Mouse (Mus musculus) granulocyte monocyte progenitor cell, adult 5-6 weeks (primary cell): ENCODE data around the gene Slc22a6. TPM values are rescaled to one million over a fixed set of nuclear protein-coding genes. Genes with fewer than 3 reads are reported as not detected.
A peak's percentile ranks its signal among the peaks of the same experiment; 100 is the strongest.

Experiments
- ATAC-seq: replicated peaks from 2 replicates; pipeline ENCODE4 v1.8.0; 2016; ENCODE audit warnings: mild to moderate bottlenecking, moderate TSS enrichment, inconsistent platforms; ENCODE audit not compliant: poor library complexity, severe bottlenecking
- total RNA-seq, 2 experiments: library from RNA; stranded (forward) in 1 of 2; stranded (reverse) in 1 of 2; fragments of 200-712, 200-1000 nt in 1 of 2; fragments of >200 nt in 1 of 2; fragmentation: Nextera tagmentation in 1 of 2; gene quantifications; 2 replicates each; pipeline ENCODE4 v1.2.3; 2014 to 2017

Gene Slc22a6
- total RNA-seq (2014; fragmentation: Nextera tagmentation) (not detected in 2 replicates), total RNA-seq (2017) (not detected in 2 replicates)

DNA sequence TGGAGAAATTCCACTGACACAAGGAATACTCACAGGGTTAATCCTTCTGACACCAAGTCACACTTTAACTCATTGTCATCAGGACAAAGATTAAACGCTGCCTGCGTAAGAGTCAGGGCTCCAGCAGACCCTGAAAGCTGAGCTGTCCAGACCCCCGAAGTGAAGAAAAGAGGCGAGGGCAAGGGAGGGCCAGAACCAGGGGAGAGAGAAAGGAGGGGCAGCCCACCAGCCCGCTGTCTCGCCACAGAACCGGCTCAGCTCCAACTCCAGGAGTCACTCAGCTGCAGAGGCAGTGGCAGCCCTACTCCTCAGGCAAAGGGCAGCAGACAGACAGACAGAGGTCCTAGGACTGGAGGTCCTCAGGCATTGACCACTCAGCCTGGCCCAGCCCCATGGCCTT lies at the start of gene Slc22a6:
TSS of gene Slc22a6 (plus strand) at position 136 of the 400 bp plus-strand sequence.
- ATAC-seq, result no peak

DNA sequence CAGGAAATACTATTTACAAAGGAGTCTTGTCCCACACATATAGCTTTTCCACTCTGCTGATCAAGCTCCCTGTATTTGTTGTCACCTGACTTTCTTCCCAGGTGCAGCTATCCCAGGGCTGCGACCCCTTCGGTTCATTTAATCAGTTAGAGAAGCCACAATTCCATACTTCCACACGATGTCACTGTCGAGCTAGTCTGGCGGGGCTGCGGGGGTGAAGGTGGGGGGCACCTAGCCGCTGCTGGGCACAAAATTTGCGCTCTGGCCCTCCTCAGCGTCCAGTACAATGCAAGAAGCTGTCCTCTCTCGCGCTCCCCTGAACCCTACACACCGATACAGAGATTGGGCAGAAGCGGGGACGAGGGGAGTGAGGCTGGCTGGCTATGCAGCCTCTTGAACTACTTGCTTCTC lies 48.4 kb upstream of the Slc22a6 start:
- ATAC-seq, result peak; percentile 67

DNA sequence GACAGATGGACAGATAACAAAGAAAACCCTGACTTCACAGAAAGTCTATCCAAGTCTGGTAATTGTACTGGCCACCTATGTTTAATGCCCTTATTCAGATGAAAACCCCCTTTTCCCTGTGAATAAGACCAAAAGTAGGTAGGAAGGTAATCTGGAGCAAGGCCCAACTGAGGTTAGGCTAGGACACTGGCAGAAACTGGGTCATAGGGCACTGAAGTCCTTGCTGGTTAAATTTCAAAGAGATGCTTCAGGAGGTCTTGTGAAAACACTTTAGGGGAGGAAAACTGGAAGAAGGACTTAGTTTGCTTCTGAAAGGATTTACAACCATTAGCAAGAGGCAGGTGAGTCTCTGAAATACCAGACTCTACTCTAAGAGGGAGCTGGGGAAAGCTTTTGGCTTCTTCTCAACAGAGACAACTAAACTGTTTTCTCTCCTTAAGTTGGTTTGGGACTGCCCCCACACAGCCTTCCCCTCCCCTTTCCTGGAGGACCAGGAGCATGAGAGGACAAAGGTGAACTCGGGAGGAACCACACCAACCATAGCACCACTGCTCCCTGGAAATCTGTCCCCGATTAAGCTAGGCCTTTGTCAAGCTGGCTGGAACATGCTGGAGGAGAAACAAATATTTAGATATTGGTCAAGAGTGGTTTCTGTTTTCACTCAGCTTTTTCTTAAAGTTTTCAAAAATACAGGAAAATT lies 47.3 kb upstream of the Slc22a6 start:
- ATAC-seq, result no peak

DNA sequence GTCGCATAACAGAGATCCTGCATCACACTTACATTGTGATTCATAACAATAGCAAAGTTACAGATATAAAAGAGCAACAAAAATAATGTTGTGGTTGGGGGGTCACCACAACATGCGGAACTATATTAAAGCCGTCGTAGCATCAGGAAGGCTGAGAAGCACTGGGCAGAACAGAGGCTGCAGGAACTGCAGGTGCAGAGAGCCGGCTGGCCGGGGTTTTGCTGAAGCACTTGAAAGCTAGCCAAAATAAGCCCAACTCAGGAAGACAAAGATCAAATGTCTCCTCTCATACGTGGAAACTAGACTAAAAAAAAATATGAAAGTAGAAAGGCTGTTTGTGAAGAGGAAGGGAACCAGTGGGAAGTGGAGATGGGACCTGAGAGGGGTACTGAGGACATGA lies 46.1 kb upstream of the Slc22a6 start:
- peak; percentile 50; the same call in 1 of the 2 replicates for ATAC-seq

DNA sequence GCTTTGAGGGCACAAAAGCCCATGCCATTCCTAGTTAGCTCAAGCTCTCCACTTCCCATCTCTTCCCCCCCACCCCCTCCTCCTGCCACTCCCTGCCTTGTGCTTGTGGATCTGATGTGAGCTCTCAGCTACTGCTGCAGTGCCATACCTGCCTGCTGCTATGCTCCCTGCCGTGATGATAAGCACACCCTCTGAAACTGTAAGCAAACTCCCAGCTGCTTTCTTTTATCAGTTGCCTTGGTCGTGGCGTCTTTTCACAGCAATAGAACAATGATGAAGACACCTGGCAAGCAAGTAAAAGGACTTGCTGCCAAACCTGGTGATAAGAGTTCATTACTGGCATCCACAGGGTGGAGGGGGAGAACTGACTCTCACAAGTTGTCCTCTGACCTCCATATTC lies 45.4 kb upstream of the Slc22a6 start:
- ATAC-seq, result no peak

DNA sequence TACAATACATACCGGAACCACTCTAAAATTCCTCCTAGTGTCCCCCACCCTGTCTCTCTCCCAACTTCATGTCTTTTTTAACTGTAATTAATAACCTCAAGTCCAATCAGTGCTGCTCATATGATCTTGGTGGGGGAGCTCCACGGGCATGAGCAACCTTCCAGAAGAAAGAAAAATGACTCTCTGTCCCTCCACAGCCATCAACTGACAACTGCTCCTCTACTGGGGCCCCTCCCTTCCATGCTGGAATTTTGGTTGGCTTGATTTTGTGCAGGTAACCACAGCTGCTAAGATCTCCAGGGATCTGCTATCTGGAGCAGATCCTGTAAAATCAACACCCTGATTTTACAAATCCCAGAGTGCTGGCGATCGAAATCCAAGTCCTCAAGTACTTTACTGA lies 40.4 kb upstream of the Slc22a6 start:
- no peak for ATAC-seq

DNA sequence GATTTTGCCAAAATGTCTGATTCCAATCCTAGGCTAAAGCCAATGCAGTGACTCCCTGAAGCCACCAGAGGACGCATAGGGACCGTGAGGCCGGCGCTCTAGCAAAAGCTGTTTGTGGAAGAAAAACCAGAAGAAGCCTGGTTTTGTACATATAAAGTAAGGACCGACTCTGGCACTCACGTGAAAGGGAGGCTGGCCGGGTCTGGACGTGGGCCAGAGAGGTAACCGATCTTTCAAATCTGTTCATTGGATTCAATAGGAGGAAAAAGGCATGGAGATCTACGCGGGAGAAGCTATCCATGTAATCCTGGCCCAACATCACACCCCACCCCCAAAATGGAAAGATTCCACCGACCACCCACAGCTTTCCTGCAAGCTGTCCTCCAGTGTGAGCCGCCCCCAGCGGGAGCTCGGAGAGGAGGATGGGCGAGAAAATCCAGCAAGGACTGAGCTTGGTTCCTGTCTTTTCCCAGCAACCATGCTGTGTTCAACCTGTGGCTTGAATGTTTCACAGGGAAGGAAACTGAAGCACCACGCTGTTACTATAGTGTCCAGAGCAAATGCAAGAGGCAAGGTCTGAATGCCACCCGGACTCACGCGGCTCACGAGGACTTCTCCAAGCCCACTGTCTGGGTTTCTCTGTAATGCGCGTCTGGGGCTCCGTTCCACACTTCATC lies 39.4 kb upstream of the Slc22a6 start:
- peak; percentile 86 for ATAC-seq

DNA sequence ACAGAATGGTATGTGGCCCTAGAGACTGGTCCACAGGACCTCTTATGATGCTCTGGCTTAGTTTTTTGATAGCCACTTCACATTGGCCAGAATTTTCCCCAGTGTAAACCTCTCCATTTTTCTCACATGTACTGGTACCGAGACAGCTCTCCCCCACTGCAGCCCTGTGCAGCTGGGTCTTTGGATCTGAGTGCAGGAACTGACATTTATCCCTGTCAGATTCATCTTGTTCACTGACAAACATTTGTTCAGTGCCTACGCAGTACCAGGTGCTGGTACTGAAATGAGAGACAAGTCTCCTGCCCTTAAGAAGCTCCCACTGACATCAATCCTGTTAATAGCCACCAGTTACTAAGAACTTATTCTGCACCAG lies 38.9 kb upstream of the Slc22a6 start:
- ATAC-seq, result 0 out of 2 replicates have a peak, but pooled peaks have one; percentile 12

DNA sequence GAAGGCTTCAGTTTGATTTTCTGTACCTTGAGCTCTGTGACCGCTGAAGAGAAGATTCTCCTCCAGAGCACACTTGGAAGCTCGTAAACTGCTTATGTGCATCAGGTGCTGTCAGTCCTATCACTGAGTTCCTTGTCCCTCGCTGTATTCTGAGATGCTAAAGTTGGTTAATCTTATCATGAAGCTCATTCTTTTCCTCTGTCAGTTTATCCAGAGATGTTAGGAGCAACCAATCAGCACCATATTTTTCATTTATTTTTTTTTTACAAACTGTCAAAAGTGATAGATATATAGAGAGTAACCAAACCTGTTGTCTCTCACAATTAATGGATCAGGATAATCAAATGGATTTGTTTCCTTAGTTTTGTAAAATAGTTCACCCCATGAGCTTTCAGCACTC lies 32.5 kb upstream of the Slc22a6 start:
- no peak for ATAC-seq

DNA sequence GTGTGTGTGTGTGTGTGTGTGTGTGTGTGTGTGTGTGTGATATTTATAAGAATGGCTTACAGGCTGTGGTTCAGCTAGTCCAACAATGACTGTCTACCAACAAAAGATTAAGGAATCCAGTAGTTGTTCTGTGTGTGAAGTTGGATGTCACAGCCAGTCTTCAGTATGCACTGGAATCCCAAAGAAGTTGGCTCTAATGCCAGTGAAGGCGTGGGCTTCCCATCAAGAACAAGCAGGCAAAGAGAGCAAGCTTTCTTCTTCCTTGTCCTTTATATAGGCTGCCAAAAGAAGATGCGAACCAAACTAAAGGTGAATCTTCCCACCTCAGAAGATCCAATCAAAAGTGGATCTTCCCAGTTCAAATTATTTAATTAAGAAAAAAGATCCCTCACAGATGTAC lies 31.9 kb upstream of the Slc22a6 start:
- no peak for ATAC-seq

DNA sequence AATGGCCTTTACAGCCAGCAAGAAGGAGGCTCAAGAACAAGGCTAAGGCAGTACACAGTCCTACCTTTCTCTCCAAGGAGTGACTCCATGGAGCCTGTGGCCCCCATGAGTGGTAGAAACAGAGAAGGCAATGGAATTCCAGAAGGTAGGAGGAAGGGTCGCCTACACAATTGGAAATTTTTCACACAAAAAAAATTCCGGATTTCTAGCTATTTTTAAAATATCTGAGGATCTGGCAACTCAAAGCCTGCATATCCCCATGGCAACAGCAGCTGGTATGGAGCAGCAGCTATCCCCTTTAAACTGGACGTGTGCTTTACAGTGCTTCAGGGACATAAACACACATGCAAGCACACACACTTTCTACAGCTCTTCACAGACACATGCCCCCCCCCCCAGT lies 31.5 kb upstream of the Slc22a6 start:
- ATAC-seq, result no peak

DNA sequence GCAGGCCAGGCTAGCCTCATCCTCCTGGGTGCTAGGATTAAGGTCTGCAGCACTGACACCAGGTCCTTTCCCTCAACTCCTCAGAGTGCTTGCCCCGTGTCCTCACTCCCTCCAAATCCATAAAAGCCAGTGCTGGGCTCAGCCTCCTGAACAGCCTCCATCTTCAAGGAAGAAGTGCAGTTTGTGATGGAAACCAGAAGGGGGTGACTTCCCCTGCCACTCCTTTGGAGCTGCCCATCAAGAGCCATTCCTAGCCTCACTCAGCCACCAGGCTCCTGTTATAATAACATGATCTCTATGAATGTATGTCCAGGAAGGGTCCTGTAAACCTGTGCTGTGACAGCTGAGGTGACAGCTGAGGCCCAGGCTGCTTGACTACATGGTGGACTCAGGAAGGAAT lies 30.5 kb upstream of the Slc22a6 start:
- ATAC-seq, result no peak

DNA sequence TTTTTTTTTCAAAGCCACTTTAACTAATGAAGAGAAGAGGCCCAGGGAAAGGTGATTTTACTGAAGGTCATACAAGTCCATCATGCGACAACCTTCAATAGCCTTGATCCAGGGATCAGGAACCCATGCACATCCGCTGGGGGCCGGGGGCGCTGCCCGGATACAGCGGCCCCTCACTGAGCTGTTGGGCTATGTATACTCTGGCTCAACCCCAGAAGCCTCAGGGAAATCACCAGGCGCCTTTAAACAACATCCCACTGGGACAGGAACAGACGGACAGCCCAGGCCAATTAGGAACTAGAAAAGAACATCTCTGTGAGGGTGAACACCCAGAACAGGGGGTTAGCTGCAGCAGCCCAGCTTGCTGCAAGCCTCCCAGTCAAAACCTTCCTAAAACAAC lies 26.9 kb upstream of the Slc22a6 start, which contains the start of gene Slc22a8:
TSS of gene Slc22a8 (plus strand) at position 301 of the 400 bp plus-strand sequence.
- ATAC-seq, result no peak

DNA sequence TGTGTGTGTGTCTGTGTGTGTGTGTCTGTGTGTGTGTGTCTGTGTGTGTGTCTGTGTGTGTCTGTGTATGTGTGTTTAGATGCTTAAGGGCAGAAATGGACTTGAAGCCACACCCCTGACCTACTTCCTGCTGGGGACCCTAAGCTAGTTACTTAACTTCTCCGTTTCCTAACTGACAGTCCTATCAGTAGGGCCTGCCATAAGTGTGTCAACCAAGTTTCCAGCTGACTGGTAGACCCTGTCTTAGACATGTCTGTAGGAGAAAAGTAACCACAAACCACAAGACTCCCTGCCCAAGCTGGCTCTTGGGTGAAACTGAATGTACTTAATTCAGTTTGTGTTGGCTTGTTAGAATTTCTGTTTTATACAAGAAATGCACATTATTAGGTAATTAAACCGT lies 25.7 kb upstream of the Slc22a6 start:
- peak; percentile 96 for ATAC-seq

DNA sequence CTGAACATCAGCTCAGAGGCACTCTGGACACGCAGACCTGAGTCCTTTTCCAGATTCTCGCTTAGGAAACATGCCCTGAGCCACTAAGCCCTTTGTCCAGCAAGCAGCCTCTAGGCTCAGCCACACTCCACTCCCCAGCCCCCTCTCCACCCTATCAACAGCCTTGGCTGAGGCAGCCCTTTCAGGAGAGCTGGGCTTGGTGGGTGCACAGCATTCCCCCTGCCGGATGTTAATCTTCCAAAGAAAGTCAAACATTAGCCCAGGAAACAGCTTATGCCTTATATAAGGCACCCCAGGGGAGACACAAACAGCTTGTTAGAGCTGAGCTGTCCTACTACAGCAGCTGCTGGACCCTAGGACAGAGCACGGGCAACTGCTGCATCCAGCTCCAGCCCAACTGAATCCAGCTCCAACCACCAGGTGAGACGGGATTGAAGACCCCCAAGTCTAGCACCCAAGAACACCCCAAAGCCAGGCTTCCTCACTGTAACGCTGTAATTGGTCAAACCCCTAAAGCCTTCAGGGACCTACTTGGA lies 24.9 kb upstream of the Slc22a6 start:
- ATAC-seq, result no peak

DNA sequence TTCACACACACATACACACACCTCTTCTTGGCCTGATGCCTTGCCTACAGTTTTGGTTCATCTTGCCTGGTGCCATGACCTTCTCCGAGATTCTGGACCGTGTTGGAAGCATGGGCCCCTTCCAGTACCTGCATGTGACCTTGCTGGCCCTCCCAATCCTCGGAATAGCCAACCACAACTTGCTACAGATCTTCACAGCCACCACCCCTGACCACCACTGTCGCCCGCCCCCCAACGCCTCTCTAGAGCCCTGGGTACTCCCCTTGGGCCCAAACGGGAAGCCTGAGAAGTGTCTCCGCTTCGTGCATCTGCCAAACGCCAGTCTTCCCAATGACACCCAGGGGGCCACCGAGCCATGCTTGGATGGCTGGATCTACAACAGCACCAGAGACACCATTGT lies 24.0 kb upstream of the Slc22a6 start:
- ATAC-seq, result no peak

DNA sequence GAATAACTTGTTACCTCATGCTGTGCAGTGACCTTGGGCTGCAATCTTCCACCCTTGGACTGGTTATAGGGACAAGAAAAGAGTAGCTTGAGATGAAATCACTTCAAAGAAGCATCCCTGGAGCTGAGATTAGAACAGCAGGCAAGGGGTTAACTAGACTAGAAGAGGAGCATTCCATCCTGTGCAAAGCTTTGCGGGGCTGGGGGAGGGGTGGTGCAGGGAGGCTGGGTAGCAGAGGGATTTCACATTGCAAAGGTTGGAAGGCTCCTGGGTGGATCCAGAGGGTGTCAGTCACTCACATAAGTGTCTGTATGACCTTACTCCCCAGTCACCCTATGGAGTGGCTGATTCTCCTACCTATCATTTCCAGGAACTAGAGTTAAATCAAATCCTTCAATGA lies 23.3 kb upstream of the Slc22a6 start:
- ATAC-seq, result no peak

DNA sequence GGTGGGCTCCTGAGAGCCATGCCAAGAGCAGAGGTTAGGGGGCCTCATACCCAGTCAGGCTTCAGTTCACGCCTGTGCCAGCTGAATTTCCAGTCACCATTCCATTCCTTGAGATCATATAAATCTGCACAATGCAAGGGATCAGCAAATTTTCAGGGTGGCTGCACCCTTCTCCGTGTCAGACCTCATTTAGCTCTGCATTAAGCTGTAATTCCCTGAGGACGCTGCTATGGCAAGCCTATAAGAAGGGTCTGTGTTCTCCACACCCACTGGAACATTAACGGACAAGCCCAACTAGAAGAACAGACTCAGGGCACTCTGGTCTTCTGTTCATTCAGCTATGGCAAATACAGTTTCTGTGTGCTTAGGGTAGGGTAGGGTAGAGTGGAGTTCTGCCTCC lies 20.6 kb upstream of the Slc22a6 start:
- ATAC-seq, result no peak

DNA sequence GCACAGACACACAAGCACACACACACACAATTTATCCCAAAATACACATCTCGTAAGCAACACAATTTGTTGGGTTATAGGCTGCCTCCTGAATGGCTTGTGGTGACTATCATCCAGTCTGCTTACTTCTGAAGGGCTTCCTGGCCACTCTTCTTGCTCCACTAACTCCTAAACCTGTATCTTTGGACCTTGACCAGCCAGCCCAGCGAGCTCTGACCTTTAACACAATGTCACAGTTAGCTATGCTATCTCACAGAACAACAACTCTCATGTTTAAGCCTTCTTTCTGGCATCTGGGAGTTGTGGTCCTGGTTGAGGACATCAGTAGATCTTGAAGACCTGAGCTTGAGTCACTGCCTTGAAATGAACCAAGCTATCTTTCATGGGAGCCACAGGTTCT lies 18.6 kb upstream of the Slc22a6 start:
- no peak for ATAC-seq

DNA sequence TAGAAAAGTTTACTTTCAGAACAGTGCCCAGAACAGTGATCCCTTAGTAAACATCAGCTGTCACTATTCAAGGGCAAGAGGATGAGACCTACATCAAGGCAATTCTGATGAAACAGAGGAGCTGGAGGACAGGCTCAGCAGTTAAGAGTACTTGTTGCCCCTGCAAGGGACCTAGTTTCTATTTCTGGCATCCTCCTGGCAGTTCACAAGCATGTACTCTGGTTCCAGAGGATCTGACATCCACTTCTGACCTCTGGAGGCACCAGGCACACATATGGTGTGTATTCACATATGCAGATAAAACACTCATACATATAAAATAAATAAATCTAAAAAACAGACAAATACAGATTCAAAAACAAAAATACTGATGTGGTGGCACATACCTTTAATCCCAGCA lies 15.9 kb upstream of the Slc22a6 start:
- no peak for ATAC-seq

DNA sequence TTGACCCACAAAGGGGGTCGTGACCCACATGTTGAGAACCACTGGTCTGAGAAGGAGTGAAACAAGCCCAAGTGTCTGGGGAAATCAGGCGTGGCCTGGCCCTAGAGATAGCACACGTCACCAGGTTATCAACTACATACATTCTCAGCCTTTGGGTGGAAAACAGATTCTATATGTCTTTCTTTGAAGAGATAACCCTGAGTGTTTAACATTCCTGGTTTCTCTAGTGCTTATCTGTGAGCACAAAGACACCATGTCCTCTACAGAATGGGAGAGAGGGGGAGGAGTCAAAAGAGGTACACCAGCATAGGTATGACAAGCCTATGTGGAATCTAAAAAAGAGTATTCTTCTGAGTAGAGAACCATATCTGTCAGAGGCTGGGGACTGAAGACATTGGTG lies 14.9 kb upstream of the Slc22a6 start:
- no peak for ATAC-seq
